Mouse (Mus musculus): Measurements from ENCODE around the gene Plet1.

Plet1 gene

DNA sequence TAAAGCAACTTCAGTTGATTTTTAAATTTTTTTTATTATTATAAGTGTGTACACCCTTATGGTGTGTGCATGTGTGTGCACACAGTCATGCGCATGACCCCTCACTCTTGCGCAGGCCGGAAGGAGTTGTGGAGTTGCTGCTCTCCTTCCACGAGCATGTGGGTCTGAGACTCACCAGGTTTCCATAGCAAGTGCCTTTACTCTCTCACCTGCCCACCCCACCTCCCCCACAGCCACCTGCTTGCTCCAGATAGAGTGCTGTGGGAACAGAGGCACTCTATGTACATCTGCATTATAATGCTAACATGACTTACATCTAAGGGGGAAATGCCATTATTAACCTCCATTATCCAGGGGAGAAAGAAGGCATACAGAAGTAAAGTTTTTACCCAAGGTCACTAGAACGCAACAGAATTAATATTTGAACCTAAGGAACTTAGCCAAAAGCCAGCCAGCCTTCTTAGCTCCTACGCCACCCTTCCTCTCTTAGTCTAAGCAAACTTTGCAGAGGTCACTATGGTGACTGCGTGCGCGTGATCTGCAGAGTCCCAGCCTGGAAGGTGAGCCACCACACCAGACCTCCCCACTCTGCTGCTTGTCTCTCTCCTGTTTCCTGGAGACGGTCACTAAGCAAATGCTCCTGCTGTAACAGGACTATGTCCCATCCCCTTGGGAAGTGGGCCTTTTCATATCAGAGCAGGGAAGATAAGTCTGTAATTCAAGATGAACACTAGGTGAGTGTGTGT lies 1.3 kb downstream of the Plet1 start:
- in situ Hi-C loops (cut with MboI) = no loop called here

DNA sequence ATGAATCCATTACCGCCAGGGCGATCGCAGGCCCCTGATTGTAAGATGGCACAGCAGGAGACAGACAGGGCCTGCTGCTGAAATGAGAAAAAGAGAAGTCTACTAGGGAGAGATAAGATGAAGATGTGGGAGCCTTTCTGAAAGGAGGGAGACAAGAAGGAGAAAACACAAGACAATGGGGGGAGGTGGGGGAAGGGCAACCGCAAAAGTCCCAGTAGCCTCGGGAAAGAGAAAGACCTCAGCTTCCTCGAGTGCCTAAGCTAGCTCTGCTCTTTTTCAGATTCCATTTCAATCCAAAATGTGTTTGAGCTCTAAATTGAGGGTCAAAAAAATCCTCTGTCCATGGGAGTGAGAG lies 1.8 kb downstream of the Plet1 start:
- in situ Hi-C loops (cut with MboI) = no loop called here

DNA sequence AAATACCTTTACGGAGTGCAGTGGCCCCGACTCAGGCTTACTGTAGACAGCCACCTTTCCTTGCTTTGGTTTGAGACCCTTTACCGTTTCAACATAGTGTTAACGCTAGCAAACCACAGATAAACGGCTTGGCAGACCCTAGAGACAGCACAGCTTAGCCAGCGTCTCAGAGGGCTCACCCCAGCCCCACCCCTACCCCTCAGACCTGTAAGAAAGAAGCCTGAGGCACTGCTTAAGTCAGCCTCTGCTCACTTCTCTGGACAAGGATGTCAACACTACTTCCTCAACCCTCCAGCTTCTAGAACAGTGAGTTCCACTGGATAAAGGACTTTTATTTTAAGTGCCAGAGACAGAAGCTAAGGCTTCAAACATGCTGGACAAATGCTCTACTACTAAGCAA lies 2.2 kb downstream of the Plet1 start:
- in situ Hi-C loops (cut with MboI) = no loop called here

DNA sequence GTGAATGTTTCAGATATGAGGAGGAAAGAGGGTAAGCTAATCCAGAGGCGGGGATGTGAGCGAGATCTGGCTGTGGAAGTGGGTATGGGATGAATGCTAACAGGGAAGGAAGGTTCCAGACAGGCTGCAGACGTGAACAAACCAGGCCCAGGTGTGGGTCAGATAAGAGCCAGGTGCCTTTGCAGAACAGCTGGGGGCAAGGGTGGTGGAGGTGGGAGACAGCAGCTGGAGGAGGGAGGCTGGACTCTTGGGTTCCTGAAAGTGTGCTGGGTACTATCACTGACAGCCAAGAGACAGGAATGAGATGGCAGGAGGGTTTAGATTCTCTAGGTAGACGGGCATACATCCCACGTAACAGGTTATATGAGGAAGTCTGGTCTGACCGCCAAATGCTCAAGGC lies 2.8 kb downstream of the Plet1 start:
- in situ Hi-C loops (cut with MboI) = no loop called here

DNA sequence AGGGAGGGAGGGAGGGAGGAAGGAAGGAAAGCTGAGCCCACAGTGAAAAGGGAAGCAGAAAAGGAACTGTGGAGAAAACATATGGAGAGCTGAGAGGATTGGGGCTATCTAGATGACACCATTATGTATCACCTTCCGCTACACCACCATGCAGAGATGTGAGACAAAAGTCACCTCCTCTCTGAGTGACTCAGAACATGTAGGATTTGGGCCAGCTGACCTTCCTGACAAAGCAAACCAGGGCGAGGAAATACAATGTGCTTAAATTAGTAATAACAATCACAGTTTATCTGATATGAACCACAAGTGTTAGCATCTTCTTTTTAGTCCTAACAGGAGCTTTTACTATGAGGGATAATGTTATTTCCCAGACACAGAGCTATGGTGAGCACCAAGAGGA lies 3.2 kb downstream of the Plet1 start:
- in situ Hi-C loops (cut with MboI) = no loop called here

DNA sequence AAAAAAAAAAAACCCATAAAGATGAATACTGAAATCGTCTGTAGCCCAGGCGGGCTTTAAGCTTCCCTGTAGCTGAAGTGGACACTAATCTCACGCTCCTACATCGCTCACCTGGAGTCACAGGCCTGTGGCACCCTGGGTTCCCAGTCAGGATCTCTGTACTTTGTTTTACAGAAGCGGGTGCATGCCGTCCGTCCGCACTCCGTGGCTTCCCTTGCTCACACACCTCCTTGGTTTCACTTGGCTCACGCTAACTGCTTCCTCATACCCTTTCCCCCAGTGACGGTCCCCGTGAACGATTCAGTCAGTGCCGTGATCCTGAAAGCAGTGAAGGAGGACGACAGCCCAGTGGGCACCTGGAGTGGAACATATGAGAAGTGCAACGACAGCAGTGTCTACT lies 4.5 kb downstream of the Plet1 start:
- in situ Hi-C loops (cut with MboI) = no loop called here

GRCm38 (mm10) chr9:50499781-50500180 lies 5.5 kb downstream of the Plet1 start:
- in situ Hi-C loops (cut with MboI) = no loop called here

DNA sequence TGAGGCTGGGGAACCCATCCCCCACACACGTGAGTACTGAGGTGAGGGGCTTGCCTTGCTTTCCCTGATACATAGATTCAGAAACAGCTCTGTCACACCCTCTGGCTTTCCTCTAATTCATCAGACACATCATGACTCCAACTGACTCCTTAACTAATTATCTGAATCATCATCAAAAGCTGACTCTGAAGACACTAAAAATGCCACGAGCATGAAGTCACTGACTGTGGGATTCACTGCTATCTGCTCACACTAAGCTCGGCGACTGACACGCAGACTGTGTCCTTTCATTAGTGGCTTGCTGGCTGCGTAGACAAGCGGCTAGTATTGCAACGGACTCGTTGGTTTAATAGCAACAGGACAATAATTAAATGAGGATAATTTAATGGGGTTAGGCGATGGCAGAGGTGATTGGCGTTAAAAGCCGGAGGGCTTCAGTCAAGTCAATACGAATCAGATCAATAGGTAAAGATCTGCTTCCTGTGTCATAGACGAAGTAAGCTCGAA lies 6.2 kb downstream of the Plet1 start:
- in situ Hi-C loops (cut with MboI) = no loop called here

DNA sequence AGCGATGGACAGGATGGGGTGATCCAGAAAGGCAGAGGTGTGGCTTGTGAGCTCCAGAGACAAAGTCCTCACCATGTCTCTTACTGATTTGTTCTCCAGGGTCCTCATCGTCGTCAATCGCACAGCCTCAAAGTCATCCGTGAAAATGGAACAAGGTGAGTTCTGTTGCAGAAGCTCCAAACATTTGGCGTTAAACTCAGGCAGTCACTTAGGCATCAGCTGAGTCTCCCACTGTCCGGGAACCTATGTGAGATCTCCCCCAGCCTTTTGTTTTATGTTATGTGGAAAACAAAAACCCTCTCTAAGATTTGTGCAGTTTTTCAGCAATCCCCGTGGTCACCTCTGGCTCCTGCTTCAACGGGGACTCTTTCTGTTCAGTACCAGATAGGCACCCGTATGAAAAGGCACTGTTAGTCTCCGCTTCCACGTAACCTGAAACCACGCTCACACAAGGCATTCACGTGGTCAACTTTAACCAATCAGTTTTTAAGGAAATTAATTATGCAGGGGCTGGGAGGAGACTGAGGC lies 6.7 kb downstream of the Plet1 start:
- in situ Hi-C loops (cut with MboI) = no loop called here

- in situ Hi-C loops (cut with MboI) = no loop called here
Measured at GRCm38 (mm10) chr9:50502949-50503348, 8.6 kb downstream of the Plet1 start.

GRCm38 (mm10) chr9:50505405-50505804 lies 11.1 kb downstream of the Plet1 start:
- in situ Hi-C loops (cut with MboI) = no loop called here

GRCm38 (mm10) chr9:50507570-50507969 lies 13.2 kb downstream of the Plet1 start:
- in situ Hi-C loops (cut with MboI) = no loop called here

DNA sequence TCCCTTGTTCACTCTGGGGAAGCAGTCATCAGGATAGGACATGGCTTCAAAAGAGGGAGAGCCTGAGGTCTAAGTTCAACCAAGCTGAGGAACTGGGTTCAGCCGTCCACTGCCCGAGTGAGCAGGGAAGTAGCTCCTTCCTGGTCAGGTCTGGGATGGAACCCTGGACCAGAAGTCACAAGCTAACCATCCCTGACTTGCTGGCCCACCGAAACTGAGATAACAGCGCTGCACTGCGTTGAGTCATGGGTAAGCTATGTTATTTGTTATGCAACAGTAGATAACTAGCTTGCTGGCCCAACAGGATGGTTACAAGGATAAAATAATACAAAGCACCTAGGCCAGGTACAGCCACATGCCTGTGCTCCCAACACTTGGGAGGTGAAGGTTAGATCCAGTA lies 21.1 kb downstream of the Plet1 start:
- in situ Hi-C loops (cut with MboI) = no loop called here

GRCm38 (mm10) chr9:50518781-50519180 lies 24.5 kb downstream of the Plet1 start:
- in situ Hi-C loops (cut with MboI) = no loop called here

GRCm38 (mm10) chr9:50520748-50521147 lies 26.4 kb downstream of the Plet1 start:
- in situ Hi-C loops (cut with MboI) = no loop called here

- in situ Hi-C loops (cut with MboI) = no loop called here
Measured at GRCm38 (mm10) chr9:50521562-50521961, 27.2 kb downstream of the Plet1 start.

- in situ Hi-C loops (cut with MboI) = no loop called here
Measured at GRCm38 (mm10) chr9:50522574-50522973, 28.2 kb downstream of the Plet1 start.

DNA sequence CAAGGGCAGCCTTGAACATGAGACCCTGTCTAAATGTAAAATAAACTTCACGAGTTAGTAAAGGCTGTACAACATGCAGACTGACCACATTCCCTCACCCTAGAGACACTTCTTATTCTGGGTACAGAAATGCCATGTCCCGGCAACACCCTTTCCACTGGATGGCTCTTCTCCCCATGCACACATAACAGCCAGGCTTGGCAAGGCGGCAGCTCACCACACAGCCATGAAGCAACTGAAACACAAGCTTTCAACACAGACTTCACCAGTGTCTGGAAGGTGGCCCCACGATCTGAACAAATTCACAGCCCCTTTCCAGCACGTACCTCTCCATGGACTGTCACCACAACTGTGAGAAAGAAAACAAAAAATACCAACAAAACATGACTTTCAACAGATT lies 30.6 kb downstream of the Plet1 start:
- in situ Hi-C loops (cut with MboI) = loop anchor here (5.0 kb wide), 1 partner anchor 72 kb away; no protein-coding TSS in a partner anchor

DNA sequence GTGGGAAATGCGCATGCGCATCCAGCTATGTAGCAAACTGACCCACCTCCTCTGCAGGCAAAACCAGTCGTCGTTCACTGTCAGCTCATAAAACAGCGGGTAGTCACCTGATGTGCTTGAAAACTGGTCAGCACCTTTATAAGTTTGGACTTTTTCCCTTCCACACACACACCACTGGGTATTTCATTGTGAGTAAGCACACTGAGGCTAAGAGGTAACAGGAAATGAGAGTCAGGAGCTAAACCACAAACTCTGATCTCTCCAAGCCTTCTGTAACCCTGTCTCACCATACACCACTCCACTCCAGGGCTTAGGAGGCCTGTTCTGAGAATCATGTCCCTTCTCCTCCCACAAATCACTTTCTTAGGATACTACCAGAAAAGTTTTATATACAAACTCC lies 31.3 kb downstream of the Plet1 start:
- in situ Hi-C loops (cut with MboI) = loop anchor here (5.0 kb wide), 1 partner anchor 72 kb away; no protein-coding TSS in a partner anchor

DNA sequence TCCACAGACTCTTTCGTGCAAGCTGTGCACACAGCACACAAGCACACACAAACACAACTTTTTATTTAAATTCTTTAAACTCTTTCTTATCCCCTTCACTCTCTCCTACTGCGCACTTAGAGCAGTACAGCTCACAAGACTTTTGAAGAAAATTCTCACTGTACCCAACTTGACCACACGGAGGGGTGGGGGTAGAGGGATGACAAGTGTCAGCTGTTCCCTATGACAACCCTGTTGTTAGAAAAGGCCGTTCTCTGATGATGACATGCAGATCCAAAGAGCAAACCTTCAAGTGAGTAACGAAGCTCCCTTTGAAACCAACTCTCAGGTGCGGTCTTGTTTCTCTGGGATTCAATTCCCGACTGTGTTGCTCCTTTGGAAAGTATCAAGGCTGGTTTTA lies 33.5 kb downstream of the Plet1 start:
- in situ Hi-C loops (cut with MboI) = loop anchor here (5.0 kb wide), 1 partner anchor 69 kb away; no protein-coding TSS in a partner anchor

- in situ Hi-C loops (cut with MboI) = loop anchor here (5.0 kb wide), 1 partner anchor 69 kb away; no protein-coding TSS in a partner anchor
Measured at GRCm38 (mm10) chr9:50528293-50528892, 34.1 kb downstream of the Plet1 start, which contains the start of gene Pts. Pts (minus strand) TSS chr9:50528724.

DNA sequence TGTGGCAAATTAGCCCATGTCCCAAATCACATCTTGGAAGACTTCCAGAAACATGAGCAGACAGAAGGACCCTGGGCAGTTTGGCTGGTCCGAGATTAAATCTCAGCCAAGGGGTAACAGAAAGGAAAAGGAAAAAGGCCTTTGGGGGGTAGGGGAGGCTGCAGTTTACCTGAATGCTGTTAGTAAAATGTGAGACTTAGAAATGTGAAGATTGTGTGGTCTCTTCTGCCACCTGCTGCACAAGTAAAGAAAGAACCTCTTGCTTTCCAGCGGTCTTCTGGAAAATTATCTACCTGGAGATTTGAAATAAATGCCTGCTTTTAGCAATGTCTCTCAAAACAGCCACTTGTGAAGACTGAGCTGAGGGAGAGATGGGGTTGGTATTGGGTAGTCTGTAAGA lies 36.6 kb downstream of the Plet1 start:
- in situ Hi-C loops (cut with MboI) = no loop called here

GRCm38 (mm10) chr9:50533328-50533727 lies 39.0 kb downstream of the Plet1 start:
- in situ Hi-C loops (cut with MboI) = no loop called here

All from mature B cell (primary cell).